Mouse (Mus musculus): ENCODE measurements around the gene Mecom.

- TF ChIP-seq POLR2A (IDR thresholded peaks at IDR 0.05; ENCODE audit: borderline replicate concordance, insufficient read depth, low read length) = no peak
- no peak for TF ChIP-seq CTCF (IDR thresholded peaks at IDR 0.05; ENCODE audit: borderline replicate concordance, insufficient read depth, low read depth, low read length)
These were observed 126.9 kb downstream of the Mecom start for GRCm38 (mm10) chr3:30420899-30421298.
